Mouse (Mus musculus): ENCODE results near the gene Prl7a2. TPM values are rescaled to one million over a fixed set of nuclear protein-coding genes. Genes with fewer than 3 reads are reported as not detected.

The Prl7a2 gene
- not detected for total RNA-seq (2023)

GRCm38 (mm10) chr13:27667936-27668335 is at the start of gene Prl7a2:
Gene Prl7a2 (minus strand): TSS chr13:27668036.

GRCm38 (mm10) chr13:27716636-27717035 is 48.8 kb upstream of the Prl7a2 start, which contains the start of gene Prl7d1:
Gene Prl7d1 (minus strand): TSS chr13:27716736.

GRCm38 (mm10) chr13:27642393-27642792 is 25.4 kb downstream of the Prl7a2 start, which contains the start of gene Prl7a1:
Gene Prl7a1 (minus strand): TSS chr13:27642493.

GRCm38 (mm10) chr13:27610482-27610881 is 57.4 kb downstream of the Prl7a2 start, which contains the start of gene Prl7b1:
Gene Prl7b1 (minus strand): TSS chr13:27610582.

Other genes starting within 250 kb of the Prl7a2 start
- not detected for gene Prl8a6, start 229.3 kb downstream of the Prl7a2 start, total RNA-seq (2023)
- gene Prl8a8, start 154.8 kb downstream of the Prl7a2 start, total RNA-seq (2023): not detected
- not detected for gene Prl8a9, start 103.4 kb downstream of the Prl7a2 start, total RNA-seq (2023)
- not detected for gene Prl8a1, start 85.9 kb downstream of the Prl7a2 start, total RNA-seq (2023)
- gene Prl7b1, start 57.5 kb downstream of the Prl7a2 start, total RNA-seq (2023): not detected
- not detected for gene Prl7a1, start 25.5 kb downstream of the Prl7a2 start, total RNA-seq (2023)
- gene Prl7d1, start 48.7 kb upstream of the Prl7a2 start, total RNA-seq (2023): not detected
- gene Prl7c1, start 112.8 kb upstream of the Prl7a2 start, total RNA-seq (2023): not detected
- gene Prl2a1, start 133.6 kb upstream of the Prl7a2 start, total RNA-seq (2023): not detected
- not detected for gene Prl2c1, start 181.3 kb upstream of the Prl7a2 start, total RNA-seq (2023)